Mouse (Mus musculus) frontal cortex, postnatal 36 days (tissue): Measurements from ENCODE around the gene Smpd1.

Experiments used
- DNase-seq, 2 experiments: peaks; one replicate each; pipeline ENCODE4 v3.0.0; 2022; ENCODE audit warnings: low spot score in 2 of 2

Gene Smpd1

GRCm38 (mm10) chr7:105554212-105554942 is at the start of gene Smpd1:
Gene Smpd1 (plus strand): TSS chr7:105554360.
- peak; percentile 89 to 90 for DNase-seq

- DNase-seq: no peak
These were observed 46.9 kb upstream of the Smpd1 start for GRCm38 (mm10) chr7:105507257-105507656.

- peak in 1 of 2 experiments; percentile 58 for DNase-seq
These were observed 44.0 kb upstream of the Smpd1 start for GRCm38 (mm10) chr7:105510143-105510542.

GRCm38 (mm10) chr7:105513845-105514291 is 40.3 kb upstream of the Smpd1 start:
- DNase-seq: peak in 1 of 2 experiments; percentile 12

- DNase-seq: peak in 1 of 2 experiments; percentile 31
These were observed 39.6 kb upstream of the Smpd1 start for GRCm38 (mm10) chr7:105514561-105514960.

GRCm38 (mm10) chr7:105515178-105515577 is 39.0 kb upstream of the Smpd1 start:
- DNase-seq: peak; percentile 59 to 66

GRCm38 (mm10) chr7:105516669-105517360 is 37.3 kb upstream of the Smpd1 start:
- no peak for DNase-seq

- DNase-seq: peak; percentile 81 to 94
These were observed 34.8 kb upstream of the Smpd1 start for GRCm38 (mm10) chr7:105519336-105519735.

- DNase-seq: peak in 1 of 2 experiments; percentile 66
These were observed 34.4 kb upstream of the Smpd1 start for GRCm38 (mm10) chr7:105519771-105520170.

GRCm38 (mm10) chr7:105520201-105520600 is 34.0 kb upstream of the Smpd1 start:
- no peak for DNase-seq

GRCm38 (mm10) chr7:105524222-105524621 is 29.9 kb upstream of the Smpd1 start:
- DNase-seq: no peak

- peak in 1 of 2 experiments; percentile 65 for DNase-seq
These were observed 26.7 kb upstream of the Smpd1 start for GRCm38 (mm10) chr7:105527306-105527937.

GRCm38 (mm10) chr7:105528094-105528493 is 26.1 kb upstream of the Smpd1 start:
- no peak for DNase-seq

- DNase-seq: no peak
These were observed 20.0 kb upstream of the Smpd1 start for GRCm38 (mm10) chr7:105534162-105534561.

- no peak for DNase-seq
These were observed 8.2 kb upstream of the Smpd1 start for GRCm38 (mm10) chr7:105545986-105546385.

GRCm38 (mm10) chr7:105547970-105548369 is 6.2 kb upstream of the Smpd1 start:
- no peak for DNase-seq

- peak; percentile 29 to 76 for DNase-seq
These were observed 5.1 kb upstream of the Smpd1 start for GRCm38 (mm10) chr7:105549035-105549434.

- DNase-seq: no peak
These were observed 526 bp upstream of the Smpd1 start for GRCm38 (mm10) chr7:105553456-105554211.

- no peak for DNase-seq
These were observed 1.4 kb downstream of the Smpd1 start for GRCm38 (mm10) chr7:105555571-105555970.

- DNase-seq: peak in 1 of 2 experiments; percentile 21
These were observed 2.2 kb downstream of the Smpd1 start for GRCm38 (mm10) chr7:105556406-105556805.

GRCm38 (mm10) chr7:105557671-105558070 is 3.5 kb downstream of the Smpd1 start:
- no peak for DNase-seq

- peak; percentile 68 to 81 for DNase-seq
These were observed 4.9 kb downstream of the Smpd1 start for GRCm38 (mm10) chr7:105559016-105559415.
